Mouse (Mus musculus): ENCODE data around the gene Dnajc12.

- no peak for TF ChIP-seq CTCF (conservative IDR thresholded peaks at IDR 0.05 in 1 of 2, IDR thresholded peaks at IDR 0.05 in 1 of 2; ENCODE audit: low read depth in 2 of 2, low read length in 2 of 2)
- TF ChIP-seq POLR2AphosphoS2 (IDR thresholded peaks at IDR 0.05; ENCODE audit: low read depth, low read length) = peak; percentile 36; the same call in 1 of the 2 replicates
- peak; percentile 55 for TF ChIP-seq POLR2A (IDR thresholded peaks at IDR 0.05; ENCODE audit: low read depth, low read length)
- no peak for TF ChIP-seq NELFE (IDR thresholded peaks at IDR 0.05; ENCODE audit: low read depth, low read length)
- TF ChIP-seq RAD21 (IDR thresholded peaks at IDR 0.05; ENCODE audit: low read depth, low read length) = no peak
- TF ChIP-seq GABPA (IDR thresholded peaks at IDR 0.05; ENCODE audit: insufficient replicate concordance, low read depth, low read length) = no peak
- TF ChIP-seq MEF2A (IDR thresholded peaks at IDR 0.05; ENCODE audit: borderline replicate concordance, low read depth, low read length) = peak; percentile 67
- TF ChIP-seq MAX (IDR thresholded peaks at IDR 0.05; ENCODE audit: low read length) = no peak
- TF ChIP-seq RCOR1 (conservative IDR thresholded peaks at IDR 0.05; ENCODE audit: low read depth, low read length) = no peak
- TF ChIP-seq E2F4 (IDR thresholded peaks at IDR 0.05; ENCODE audit: insufficient replicate concordance, low read depth, low read length) = 0 out of 2 replicates have a peak, but pooled peaks have one; percentile 76
- TF ChIP-seq CHD2 (IDR thresholded peaks at IDR 0.05; ENCODE audit: low read length) = no peak
- TF ChIP-seq USF2 (conservative IDR thresholded peaks at IDR 0.05; ENCODE audit: low read depth, low read length) = no peak
- peak; percentile 97 for TF ChIP-seq MAFK (IDR thresholded peaks at IDR 0.05; ENCODE audit: insufficient replicate concordance, low read length)
Measured at GRCm38 (mm10) chr10:63429380-63429779, 47.1 kb downstream of the Dnajc12 start.

Measured in CH12.LX (cell line).